Mouse (Mus musculus) thymus, postnatal 0 days (tissue): Measurements from ENCODE around the gene Mapk8ip3. TPM values are rescaled to one million over a fixed set of nuclear protein-coding genes. Genes with fewer than 3 reads are reported as not detected.
"Not testable (repeated sequence)": the region's sequence is repeated elsewhere in the genome, so short reads cannot be mapped to it uniquely, and the experiment has no call there.

Experiments used
- DNase-seq: peaks from one replicate; pipeline ENCODE4 v3.0.0-alpha.2; 2015; ENCODE audit warnings: low spot score
- polyA plus RNA-seq: library from polyadenylated mRNA; unstranded; fragments of >200 nt; fragmentation: Nextera tagmentation; extraction: Ambion mirVana; gene quantifications from 2 replicates; pipeline ENCODE4 v1.2.1, GENCODE M21; 2015

Mapk8ip3 gene
- 15.3 and 18.3 TPM in 2 replicates for polyA plus RNA-seq

GRCm38 (mm10) chr17:24936259-24937237 is at the start of gene Mapk8ip3:
TSS of gene Mapk8ip3 (minus strand) at chr17:24936977.
- peak; percentile 93 for DNase-seq

- no peak for DNase-seq
These were observed 24.3 kb upstream of the Mapk8ip3 start for GRCm38 (mm10) chr17:24960852-24961715.

GRCm38 (mm10) chr17:24960135-24960851 is 23.5 kb upstream of the Mapk8ip3 start, which contains the start of gene Jpt2:
TSS of gene Jpt2 (minus strand) at chr17:24960689.
- DNase-seq, result peak; percentile 96

- DNase-seq, result no peak
These were observed 22.6 kb upstream of the Mapk8ip3 start for GRCm38 (mm10) chr17:24959371-24959770.

- DNase-seq, result no peak
These were observed 16.5 kb upstream of the Mapk8ip3 start for GRCm38 (mm10) chr17:24953291-24953690.

- no peak for DNase-seq
These were observed 13.9 kb upstream of the Mapk8ip3 start for GRCm38 (mm10) chr17:24950671-24951070.

- DNase-seq, result no peak
These were observed 11.4 kb upstream of the Mapk8ip3 start for GRCm38 (mm10) chr17:24948204-24948603.

- not testable (repeated sequence) for DNase-seq
These were observed 6.8 kb upstream of the Mapk8ip3 start for GRCm38 (mm10) chr17:24943589-24943988.

GRCm38 (mm10) chr17:24943036-24943435 is 6.3 kb upstream of the Mapk8ip3 start:
- DNase-seq, result no peak

GRCm38 (mm10) chr17:24942453-24942852 is 5.7 kb upstream of the Mapk8ip3 start:
- DNase-seq, result peak; percentile 11

- no peak for DNase-seq
These were observed 489 bp upstream of the Mapk8ip3 start for GRCm38 (mm10) chr17:24937266-24937665.

GRCm38 (mm10) chr17:24935666-24936065 is 1.1 kb downstream of the Mapk8ip3 start:
- DNase-seq, result no peak

- no peak for DNase-seq
These were observed 1.9 kb downstream of the Mapk8ip3 start for GRCm38 (mm10) chr17:24934926-24935325.

GRCm38 (mm10) chr17:24933163-24933562 is 3.6 kb downstream of the Mapk8ip3 start:
- DNase-seq, result no peak

GRCm38 (mm10) chr17:24932431-24932830 is 4.3 kb downstream of the Mapk8ip3 start:
- DNase-seq, result no peak

GRCm38 (mm10) chr17:24929506-24929905 is 7.3 kb downstream of the Mapk8ip3 start:
- DNase-seq, result no peak

- no peak for DNase-seq
These were observed 13.5 kb downstream of the Mapk8ip3 start for GRCm38 (mm10) chr17:24923246-24923645.

GRCm38 (mm10) chr17:24913984-24914383 is 22.8 kb downstream of the Mapk8ip3 start:
- no peak for DNase-seq

GRCm38 (mm10) chr17:24907591-24907990 is 29.2 kb downstream of the Mapk8ip3 start:
- DNase-seq, result no peak

GRCm38 (mm10) chr17:24903767-24904166 is 33.0 kb downstream of the Mapk8ip3 start:
- no peak for DNase-seq
